Mouse (Mus musculus): ENCODE results near the gene Dusp22. TPM values are rescaled to one million over a fixed set of nuclear protein-coding genes. Genes with fewer than 3 reads are reported as not detected.

The Dusp22 gene
- total RNA-seq, 1 experiment from 2014 or later: 37.6 TPM

GRCm38 (mm10) chr13:30738310-30738840 lies 78.6 kb downstream of the Dusp22 start:
- ATAC-seq (replicated peaks; ENCODE audit: insufficient number of reproducible peaks, low FRiP score, low TSS enrichment, poor library complexity, severe bottlenecking): peak; percentile 80

DNA sequence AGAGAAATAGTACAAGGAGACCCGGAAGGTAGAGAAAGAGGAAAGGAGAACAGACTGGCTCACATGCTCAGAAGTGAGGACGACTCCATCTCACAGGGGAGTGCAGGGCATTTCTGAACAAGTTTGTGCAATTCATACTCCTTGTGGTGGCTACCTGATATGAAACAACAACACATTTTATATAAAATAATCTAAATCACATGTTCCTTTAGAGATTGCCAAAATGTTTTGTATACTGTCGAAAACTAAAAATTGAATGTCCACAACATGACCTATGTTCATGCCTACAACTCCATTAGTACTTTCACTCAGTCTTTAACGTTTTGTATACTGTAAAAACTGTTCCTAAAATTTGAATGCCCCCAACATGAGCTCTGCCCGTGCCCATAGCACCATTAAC lies 81.4 kb downstream of the Dusp22 start:
- no peak for ATAC-seq (replicated peaks; ENCODE audit: insufficient number of reproducible peaks, low FRiP score, low TSS enrichment, poor library complexity, severe bottlenecking)

DNA sequence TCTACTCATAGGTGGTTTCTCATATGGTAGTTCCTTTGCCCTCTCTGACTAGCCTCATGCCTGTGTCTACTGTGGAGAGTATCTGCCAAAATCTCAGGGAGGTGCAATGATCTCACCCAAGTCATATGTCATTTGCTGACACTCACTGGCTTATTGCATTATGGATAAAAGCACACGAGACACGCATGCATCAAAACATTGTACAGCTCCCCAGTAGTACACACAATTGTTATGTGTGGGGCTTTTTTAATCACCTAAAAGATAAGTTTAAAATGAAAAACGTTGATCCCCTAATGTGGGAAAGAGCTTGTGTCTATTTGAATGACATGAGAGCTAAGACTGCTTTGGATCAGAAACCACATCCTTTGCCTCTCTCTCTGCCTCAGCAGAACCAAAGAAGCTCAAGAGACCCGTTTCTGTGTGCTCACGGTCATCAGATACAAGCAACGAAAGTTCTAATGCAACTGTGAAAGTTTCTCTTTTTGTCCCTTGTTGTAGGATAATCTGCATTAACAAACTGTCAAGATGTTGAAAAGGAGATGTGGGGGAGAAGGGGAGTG lies 82.7 kb downstream of the Dusp22 start:
- ATAC-seq (replicated peaks; ENCODE audit: insufficient number of reproducible peaks, low FRiP score, low TSS enrichment, poor library complexity, severe bottlenecking): no peak

DNA sequence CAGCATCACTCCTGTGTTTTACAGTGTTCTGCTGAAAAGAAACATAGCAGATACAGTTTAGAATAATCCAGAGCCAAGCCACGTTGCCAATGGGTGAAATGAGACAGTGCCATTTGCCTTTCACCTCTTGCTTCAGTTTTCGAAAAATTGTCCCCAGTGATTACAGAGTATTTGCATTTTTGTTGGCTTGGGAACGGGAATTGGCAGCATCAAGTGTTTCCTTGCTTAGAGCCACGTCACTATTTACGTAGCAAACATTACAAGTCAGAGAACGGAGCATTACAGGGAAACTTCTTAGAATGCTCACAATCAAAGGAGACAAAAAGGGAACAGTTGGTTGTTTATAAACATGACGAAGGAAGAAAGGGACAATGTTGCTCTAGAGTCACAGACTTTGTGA lies 85.3 kb downstream of the Dusp22 start:
- no peak for ATAC-seq (replicated peaks; ENCODE audit: insufficient number of reproducible peaks, low FRiP score, low TSS enrichment, poor library complexity, severe bottlenecking)

- no peak for ATAC-seq (replicated peaks; ENCODE audit: insufficient number of reproducible peaks, low FRiP score, low TSS enrichment, poor library complexity, severe bottlenecking)
These were observed 87.3 kb downstream of the Dusp22 start for GRCm38 (mm10) chr13:30747068-30747467.

- no peak for ATAC-seq (replicated peaks; ENCODE audit: insufficient number of reproducible peaks, low FRiP score, low TSS enrichment, poor library complexity, severe bottlenecking)
These were observed 87.7 kb downstream of the Dusp22 start for GRCm38 (mm10) chr13:30747504-30747903.

DNA sequence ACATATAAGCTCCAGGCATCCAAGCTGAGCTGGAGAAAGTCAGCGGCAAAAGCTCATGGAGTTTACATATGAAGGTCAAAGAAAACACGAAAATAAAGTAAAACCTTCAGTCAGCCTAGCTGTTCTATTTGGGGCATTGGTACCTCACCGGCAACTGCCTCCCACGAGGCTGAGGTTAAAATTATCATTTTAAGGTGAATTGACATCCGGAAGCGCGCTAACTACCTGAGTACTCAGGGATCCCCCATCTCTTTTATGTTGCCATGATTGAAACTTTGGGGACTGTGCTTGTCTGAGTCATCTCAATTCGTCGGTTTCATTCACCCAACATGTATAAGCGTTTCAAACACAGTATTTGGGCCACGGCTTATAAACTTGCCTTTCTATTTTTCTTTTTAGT lies 88.5 kb downstream of the Dusp22 start:
- no peak for ATAC-seq (replicated peaks; ENCODE audit: insufficient number of reproducible peaks, low FRiP score, low TSS enrichment, poor library complexity, severe bottlenecking)

GRCm38 (mm10) chr13:30749021-30749556 lies 89.3 kb downstream of the Dusp22 start, which contains the start of gene Irf4:
TSS of gene Irf4 (plus strand) at chr13:30749226.
- peak; percentile 86 for ATAC-seq (replicated peaks; ENCODE audit: insufficient number of reproducible peaks, low FRiP score, low TSS enrichment, poor library complexity, severe bottlenecking)

- ATAC-seq (replicated peaks; ENCODE audit: insufficient number of reproducible peaks, low FRiP score, low TSS enrichment, poor library complexity, severe bottlenecking): no peak; the same call in 1 of the 2 replicates
These were observed 89.8 kb downstream of the Dusp22 start for GRCm38 (mm10) chr13:30749557-30750141.

GRCm38 (mm10) chr13:30750461-30751303 lies 90.9 kb downstream of the Dusp22 start:
- ATAC-seq (replicated peaks; ENCODE audit: insufficient number of reproducible peaks, low FRiP score, low TSS enrichment, poor library complexity, severe bottlenecking): no peak

- no peak for ATAC-seq (replicated peaks; ENCODE audit: insufficient number of reproducible peaks, low FRiP score, low TSS enrichment, poor library complexity, severe bottlenecking)
These were observed 91.4 kb downstream of the Dusp22 start for GRCm38 (mm10) chr13:30751304-30751580.

DNA sequence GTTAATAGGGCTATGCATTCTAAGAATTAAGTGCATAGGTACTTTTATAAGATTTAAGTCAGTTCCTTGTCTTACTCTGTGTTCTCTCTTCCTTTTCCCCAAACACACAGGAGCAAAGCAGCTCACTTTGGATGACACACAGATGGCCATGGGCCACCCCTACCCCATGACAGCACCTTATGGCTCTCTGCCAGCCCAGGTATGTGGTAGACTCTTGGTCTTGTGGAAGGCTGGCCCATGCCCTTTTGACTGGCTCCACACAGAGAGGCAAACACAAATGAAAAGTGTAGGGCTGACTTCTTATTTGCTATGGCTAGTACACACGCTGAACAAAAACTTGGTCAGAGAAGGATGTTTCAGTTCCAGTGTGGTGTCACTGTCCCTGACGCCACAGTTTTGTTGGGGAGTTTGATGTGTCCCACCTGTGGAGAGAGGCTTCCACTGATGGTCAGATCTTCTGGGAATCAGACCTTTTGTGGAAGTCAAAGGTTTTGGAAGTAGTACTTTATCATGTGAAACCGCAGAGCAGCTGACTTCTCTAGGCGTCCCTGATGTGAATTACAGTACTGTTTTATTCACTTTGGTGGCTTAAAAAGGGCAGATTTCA lies 92.9 kb downstream of the Dusp22 start:
- ATAC-seq (replicated peaks; ENCODE audit: insufficient number of reproducible peaks, low FRiP score, low TSS enrichment, poor library complexity, severe bottlenecking): no peak

DNA sequence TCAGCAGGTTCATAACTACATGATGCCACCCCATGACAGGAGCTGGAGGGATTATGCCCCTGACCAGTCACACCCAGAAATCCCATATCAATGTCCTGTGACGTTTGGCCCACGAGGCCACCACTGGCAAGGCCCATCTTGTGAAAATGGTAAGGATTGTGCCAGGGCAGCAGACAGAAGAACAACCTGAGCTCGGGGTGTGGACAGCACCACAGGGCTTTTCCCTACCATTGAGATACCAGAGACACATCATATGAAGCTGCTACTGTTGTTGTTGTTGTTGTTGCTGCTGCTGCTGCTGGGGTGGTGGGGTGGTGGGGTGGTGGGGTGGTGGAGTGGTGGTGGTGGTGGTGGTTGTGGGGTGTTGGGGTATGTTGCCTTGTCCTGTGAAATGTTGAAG lies 93.6 kb downstream of the Dusp22 start:
- no peak for ATAC-seq (replicated peaks; ENCODE audit: insufficient number of reproducible peaks, low FRiP score, low TSS enrichment, poor library complexity, severe bottlenecking)

DNA sequence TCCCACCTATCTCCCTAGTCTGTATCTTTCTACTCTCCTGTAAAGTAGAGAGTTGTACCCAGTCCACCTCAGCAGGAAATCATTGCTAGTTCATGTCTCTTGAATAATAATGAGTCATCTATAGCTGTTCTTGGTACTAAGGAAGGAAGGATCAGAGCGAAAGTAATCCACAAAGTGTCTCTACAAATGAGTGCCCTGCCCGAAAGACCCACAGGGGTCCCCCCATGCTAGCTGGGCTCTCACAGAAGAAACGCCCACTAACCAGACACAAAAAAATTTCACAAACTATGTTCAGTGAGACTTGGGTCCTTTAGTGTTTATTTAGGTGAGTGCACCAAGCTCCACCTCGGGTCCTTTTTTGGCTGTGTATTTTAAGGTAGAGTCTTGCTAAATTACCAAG lies 94.3 kb downstream of the Dusp22 start:
- ATAC-seq (replicated peaks; ENCODE audit: insufficient number of reproducible peaks, low FRiP score, low TSS enrichment, poor library complexity, severe bottlenecking): no peak

GRCm38 (mm10) chr13:30754825-30755476 lies 95.2 kb downstream of the Dusp22 start:
- no peak for ATAC-seq (replicated peaks; ENCODE audit: insufficient number of reproducible peaks, low FRiP score, low TSS enrichment, poor library complexity, severe bottlenecking)

DNA sequence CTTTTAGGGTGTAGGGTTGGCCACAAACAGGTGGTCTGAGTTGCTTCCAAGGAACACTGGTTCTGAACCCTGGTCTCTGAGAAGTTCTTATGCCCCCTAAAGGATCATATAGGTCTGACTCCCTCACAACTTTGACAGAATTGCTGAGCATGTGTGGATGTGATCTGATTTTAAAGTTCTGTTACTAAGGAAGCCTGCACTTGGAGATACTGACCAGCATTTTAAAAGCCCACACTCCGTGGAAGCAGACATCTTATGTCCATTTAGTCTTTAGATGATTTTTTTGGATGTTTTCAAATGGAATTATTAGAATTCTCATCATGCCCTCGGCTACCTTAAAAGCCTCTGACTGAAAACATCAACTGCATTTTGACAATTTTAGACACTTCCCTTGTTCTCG lies 95.8 kb downstream of the Dusp22 start:
- ATAC-seq (replicated peaks; ENCODE audit: insufficient number of reproducible peaks, low FRiP score, low TSS enrichment, poor library complexity, severe bottlenecking): no peak

GRCm38 (mm10) chr13:30755998-30756639 lies 96.3 kb downstream of the Dusp22 start:
- ATAC-seq (replicated peaks; ENCODE audit: insufficient number of reproducible peaks, low FRiP score, low TSS enrichment, poor library complexity, severe bottlenecking): no peak

DNA sequence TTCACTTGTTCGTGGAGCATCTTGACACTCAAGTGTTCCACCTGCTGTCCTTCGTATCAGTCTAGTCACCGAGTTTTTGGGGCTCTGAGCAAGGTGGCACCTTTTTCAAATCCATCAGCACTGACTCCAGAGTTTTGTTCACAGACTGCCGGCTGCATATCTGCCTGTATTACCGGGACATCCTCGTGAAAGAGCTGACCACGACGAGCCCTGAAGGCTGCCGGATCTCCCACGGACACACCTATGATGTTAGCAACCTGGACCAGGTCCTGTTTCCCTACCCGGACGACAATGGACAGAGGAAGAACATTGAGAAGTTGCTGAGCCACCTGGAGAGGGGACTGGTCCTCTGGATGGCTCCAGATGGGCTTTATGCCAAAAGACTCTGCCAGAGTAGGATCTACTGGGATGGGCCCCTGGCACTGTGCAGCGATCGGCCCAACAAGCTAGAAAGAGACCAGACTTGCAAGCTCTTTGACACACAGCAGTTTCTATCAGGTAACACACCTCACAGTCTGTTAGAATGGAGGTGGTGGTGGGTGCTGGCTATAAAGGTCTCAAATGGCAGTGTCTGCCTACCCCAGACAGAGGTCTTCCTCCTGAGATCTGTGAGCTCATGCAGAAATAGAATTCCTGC lies 97.6 kb downstream of the Dusp22 start:
- no peak for ATAC-seq (replicated peaks; ENCODE audit: insufficient number of reproducible peaks, low FRiP score, low TSS enrichment, poor library complexity, severe bottlenecking)

Measured in monocyte, adult 5-6 weeks (primary cell).